Mouse (Mus musculus): ENCODE results near the gene Rufy3.
A peak's percentile ranks its signal among the peaks of the same experiment; 100 is the strongest.

Rufy3 gene

GRCm38 (mm10) chr5:88629125-88629524, 64.3 kb downstream of the Rufy3 start:
- no peak for DNase-seq (ENCODE audit: low spot score)

- DNase-seq (ENCODE audit: low spot score): no peak
Measured at GRCm38 (mm10) chr5:88629987-88630386, 65.1 kb downstream of the Rufy3 start.

GRCm38 (mm10) chr5:88630883-88631282, 66.0 kb downstream of the Rufy3 start:
- DNase-seq (ENCODE audit: low spot score): no peak

- DNase-seq (ENCODE audit: low spot score): no peak
Measured at GRCm38 (mm10) chr5:88631545-88631944, 66.7 kb downstream of the Rufy3 start.

- DNase-seq (ENCODE audit: low spot score): no peak
Measured at GRCm38 (mm10) chr5:88632463-88632862, 67.6 kb downstream of the Rufy3 start.

- DNase-seq (ENCODE audit: low spot score): no peak
Measured at GRCm38 (mm10) chr5:88634076-88634475, 69.2 kb downstream of the Rufy3 start.

GRCm38 (mm10) chr5:88642786-88643185, 77.9 kb downstream of the Rufy3 start:
- DNase-seq (ENCODE audit: low spot score): no peak

- no peak for DNase-seq (ENCODE audit: low spot score)
Measured at GRCm38 (mm10) chr5:88643491-88643890, 78.7 kb downstream of the Rufy3 start.

- DNase-seq (ENCODE audit: low spot score): no peak
Measured at GRCm38 (mm10) chr5:88644901-88645300, 80.1 kb downstream of the Rufy3 start.

- DNase-seq (ENCODE audit: low spot score): no peak
Measured at GRCm38 (mm10) chr5:88645405-88645804, 80.6 kb downstream of the Rufy3 start.

- DNase-seq (ENCODE audit: low spot score): no peak
Measured at GRCm38 (mm10) chr5:88649250-88650173, 84.7 kb downstream of the Rufy3 start.

- no peak for DNase-seq (ENCODE audit: low spot score)
Measured at GRCm38 (mm10) chr5:88652589-88652988, 87.7 kb downstream of the Rufy3 start.

GRCm38 (mm10) chr5:88657868-88658267, 93.0 kb downstream of the Rufy3 start:
- no peak for DNase-seq (ENCODE audit: low spot score)

- no peak for DNase-seq (ENCODE audit: low spot score)
Measured at GRCm38 (mm10) chr5:88663151-88663550, 98.3 kb downstream of the Rufy3 start.

- DNase-seq (ENCODE audit: low spot score): no peak
Measured at GRCm38 (mm10) chr5:88663875-88664274, 99.0 kb downstream of the Rufy3 start.

GRCm38 (mm10) chr5:88674703-88675442, 110.0 kb downstream of the Rufy3 start:
- DNase-seq (ENCODE audit: low spot score): peak; percentile 27

- peak; percentile 89 for DNase-seq (ENCODE audit: low spot score)
Measured at GRCm38 (mm10) chr5:88675443-88676387, 110.9 kb downstream of the Rufy3 start, which contains the start of gene Grsf1. Grsf1 (minus strand) TSS chr5:88676171.

- no peak for DNase-seq (ENCODE audit: low spot score)
Measured at GRCm38 (mm10) chr5:88678929-88679328, 114.1 kb downstream of the Rufy3 start.

GRCm38 (mm10) chr5:88679341-88679740, 114.5 kb downstream of the Rufy3 start:
- no peak for DNase-seq (ENCODE audit: low spot score)

- DNase-seq (ENCODE audit: low spot score): no peak
Measured at GRCm38 (mm10) chr5:88680567-88680966, 115.7 kb downstream of the Rufy3 start.

GRCm38 (mm10) chr5:88683706-88684105, 118.9 kb downstream of the Rufy3 start:
- DNase-seq (ENCODE audit: low spot score): no peak

- no peak for DNase-seq (ENCODE audit: low spot score)
Measured at GRCm38 (mm10) chr5:88684226-88684625, 119.4 kb downstream of the Rufy3 start.

All from embryo, embryonic 10 days (tissue).